In genomic region chr10:61419146-61419545, GRCm38 (mm10) we compare ENCODE assay signal across 12 mouse cellular contexts. TPM values are rescaled to one million over a fixed set of nuclear protein-coding genes. Genes with fewer than 3 reads are reported as not detected.
DNase-seq lines count a peak whose midpoint lies in the region; ATAC-seq lines count a peak whose summit lies in the region.
"Had no signal": no experiment of that assay in that cellular context is flagged by ENCODE, and none has a peak within 500 bp of the region (broad histone marks: within the 10 kb centered on the region; RNA-seq: fewer than 3 reads in every experiment).

No protein-coding gene starts in this region.

- H3K9me3 ChIP-seq in kidney, embryonic 15.5 days (replicated peaks): no peaks in the 10 kb centered on the region
- no peaks in the 10 kb centered on the region for H3K9me3 ChIP-seq in heart, embryonic 16.5 days (replicated peaks; ENCODE audit: control insufficient read depth, low read length)
- no peaks in the 10 kb centered on the region for H3K9me3 ChIP-seq in liver, embryonic 12.5 days (replicated peaks)

- H3K36me3 ChIP-seq in kidney, embryonic 15.5 days: no peaks in the 10 kb centered on the region
- H3K36me3 ChIP-seq in heart, embryonic 16.5 days (ENCODE audit: control insufficient read depth, insufficient read depth): no peaks in the 10 kb centered on the region
- no peaks in the 10 kb centered on the region for H3K36me3 ChIP-seq in liver, embryonic 12.5 days

- no peak for DNase-seq in kidney, adult 18-20 months
- peak; percentile 58 for DNase-seq in embryo, embryonic 10 days (ENCODE audit: low spot score)
- DNase-seq in cerebellum, postnatal 10 days: no peak
- DNase-seq in frontal cortex, postnatal 14 days (ENCODE audit: low spot score in 2 of 2): no peak
- DNase-seq: adrenal gland, postnatal 14 days; layer of hippocampus, postnatal 36 days; thymus, adult 18-20 months had no signal

- H3K4me3 ChIP-seq in kidney, embryonic 15.5 days (replicated peaks): peak overlapping the region; percentile 46
- H3K4me3 ChIP-seq in heart, embryonic 16.5 days (ENCODE audit: low read length): no peak overlapping the region
- H3K4me3 ChIP-seq in liver, embryonic 12.5 days: peak overlapping the region; percentile 55; the same call in 1 of the 2 replicates

- peaks cover 24% of the 10 kb centered on the region for H3K4me1 ChIP-seq in kidney, embryonic 15.5 days
- H3K4me1 ChIP-seq in heart, embryonic 16.5 days (ENCODE audit: control insufficient read depth, insufficient read depth, low read length): peaks cover 6% of the 10 kb centered on the region
- H3K4me1 ChIP-seq in liver, embryonic 12.5 days: peaks cover 53% of the 10 kb centered on the region

- 5% methylated on average over 24 of the region's 24 CpGs for WGBS in kidney, embryonic 15.5 days
- 6% methylated on average over 24 of the region's 24 CpGs for WGBS in heart, embryonic 16.5 days
- WGBS in liver, embryonic 12.5 days (ENCODE audit: insufficient replicate concordance): 9% methylated on average over 24 of the region's 24 CpGs

- H3K27me3 ChIP-seq in kidney, embryonic 15.5 days: peaks cover 64% of the 10 kb centered on the region
- H3K27me3 ChIP-seq in heart, embryonic 16.5 days (ENCODE audit: control insufficient read depth, insufficient read depth, low read length): peaks cover 45% of the 10 kb centered on the region
- peaks cover 66% of the 10 kb centered on the region for H3K27me3 ChIP-seq in liver, embryonic 12.5 days (replicated peaks)

- H3K27ac ChIP-seq in kidney, embryonic 15.5 days: no peak overlapping the region
- no peak overlapping the region for H3K27ac ChIP-seq in heart, embryonic 16.5 days (ENCODE audit: low read length)
- no peak overlapping the region for H3K27ac ChIP-seq in liver, embryonic 12.5 days

- H3K4me2 ChIP-seq in kidney, embryonic 15.5 days: peak overlapping the region; percentile 83
- peak overlapping the region; percentile 17 for H3K4me2 ChIP-seq in heart, embryonic 16.5 days (ENCODE audit: low read depth, low read length)
- H3K4me2 ChIP-seq in liver, embryonic 12.5 days: peak overlapping the region; percentile 81

- H3K9ac ChIP-seq in kidney, embryonic 15.5 days: no peak overlapping the region
- H3K9ac ChIP-seq in heart, embryonic 16.5 days (ENCODE audit: low read length): no peak overlapping the region
- no peak overlapping the region for H3K9ac ChIP-seq in liver, embryonic 12.5 days

- ATAC-seq in kidney, embryonic 15.5 days (replicated peaks; ENCODE audit: low FRiP score): no peak
- no peak for ATAC-seq in heart, embryonic 16.5 days (replicated peaks; ENCODE audit: extremely low read depth, insufficient read depth, low FRiP score)
- ATAC-seq in liver, embryonic 12.5 days: no peak
- ATAC-seq in megakaryocyte, adult 5-6 weeks (ENCODE audit: poor library complexity, severe bottlenecking): no peak

RNA-seq across cellular contexts. Expression of gene Nodal, which starts 1.4 kb away (rescaled TPM):
- polyA plus RNA-seq in kidney, embryonic 15.5 days (2015; fragmentation: Nextera tagmentation; extraction: Ambion mirVana): 0.38 and 0.42 TPM in 2 replicates
- 0.14 TPM in 1 of 2 replicates, not detected in the other for polyA plus RNA-seq in heart, embryonic 16.5 days (2015; fragmentation: Nextera tagmentation; extraction: Ambion mirVana)
- polyA plus RNA-seq in liver, embryonic 12.5 days (2016; fragmentation: Nextera tagmentation; extraction: Ambion mirVana): 0.31 and 0.37 TPM in 2 replicates
- total RNA-seq in megakaryocyte, adult 5-6 weeks (2015): not detected in 2 replicates
- total RNA-seq in megakaryocyte, adult 5-6 weeks (2017): not detected in 2 replicates
- total RNA-seq: adrenal gland, postnatal 14 days; common myeloid progenitor, adult 5-6 weeks had no signal

RNA-seq across cellular contexts. Expression of gene Eif4ebp2, which starts 33.3 kb away (rescaled TPM):
- 69.4 and 70.0 TPM in 2 replicates for polyA plus RNA-seq in kidney, embryonic 15.5 days (2015; fragmentation: Nextera tagmentation; extraction: Ambion mirVana)
- 43.1 and 52.7 TPM in 2 replicates for polyA plus RNA-seq in heart, embryonic 16.5 days (2015; fragmentation: Nextera tagmentation; extraction: Ambion mirVana)
- polyA plus RNA-seq in liver, embryonic 12.5 days (2016; fragmentation: Nextera tagmentation; extraction: Ambion mirVana): 55.2 and 57.6 TPM in 2 replicates
- total RNA-seq in megakaryocyte, adult 5-6 weeks (2015): 159 and 179 TPM in 2 replicates
- 13.0 and 17.5 TPM in 2 replicates for total RNA-seq in megakaryocyte, adult 5-6 weeks (2017)

RNA-seq across cellular contexts. Expression of gene Pald1, which starts 35.8 kb away (rescaled TPM):
- 33.5 and 37.3 TPM in 2 replicates for polyA plus RNA-seq in kidney, embryonic 15.5 days (2015; fragmentation: Nextera tagmentation; extraction: Ambion mirVana)
- 21.0 and 28.4 TPM in 2 replicates for polyA plus RNA-seq in heart, embryonic 16.5 days (2015; fragmentation: Nextera tagmentation; extraction: Ambion mirVana)
- polyA plus RNA-seq in liver, embryonic 12.5 days (2016; fragmentation: Nextera tagmentation; extraction: Ambion mirVana): 12.1 and 12.4 TPM in 2 replicates
- total RNA-seq in megakaryocyte, adult 5-6 weeks (2015): 0.16 TPM in 1 of 2 replicates, not detected in the other
- total RNA-seq in megakaryocyte, adult 5-6 weeks (2017): 0.77 and 2.1 TPM in 2 replicates

RNA-seq across cellular contexts. Expression of gene Lrrc20, which starts 56.5 kb away (rescaled TPM):
- polyA plus RNA-seq in kidney, embryonic 15.5 days (2015; fragmentation: Nextera tagmentation; extraction: Ambion mirVana): 8.1 and 8.4 TPM in 2 replicates
- 12.9 and 13.4 TPM in 2 replicates for polyA plus RNA-seq in heart, embryonic 16.5 days (2015; fragmentation: Nextera tagmentation; extraction: Ambion mirVana)
- polyA plus RNA-seq in liver, embryonic 12.5 days (2016; fragmentation: Nextera tagmentation; extraction: Ambion mirVana): 9.1 and 10.2 TPM in 2 replicates
- 6.6 and 6.7 TPM in 2 replicates for total RNA-seq in megakaryocyte, adult 5-6 weeks (2015)
- 6.9 and 7.0 TPM in 2 replicates for total RNA-seq in megakaryocyte, adult 5-6 weeks (2017)

Comparison
In these comparisons a context has a peak if more than half of its experiments do, and no peak if none do; other contexts are left out.
1. H3K4me2 ChIP-seq: peak in every context shown above with its lines; median percentile 83 in kidney, embryonic 15.5 days; 81 in liver, embryonic 12.5 days; 17 in heart, embryonic 16.5 days.